Mouse (Mus musculus) retina, adult 2 months (tissue): Measurements from ENCODE around the gene Med15.
"Not testable (repeated sequence)": the region's sequence is repeated elsewhere in the genome, so short reads cannot be mapped to it uniquely, and the experiment has no call there.

Experiments
- DNase-seq: peaks from one replicate; pipeline ENCODE4 v3.0.0-alpha.2; 2012; ENCODE audit warnings: low read depth, low spot score

Med15 gene

DNA sequence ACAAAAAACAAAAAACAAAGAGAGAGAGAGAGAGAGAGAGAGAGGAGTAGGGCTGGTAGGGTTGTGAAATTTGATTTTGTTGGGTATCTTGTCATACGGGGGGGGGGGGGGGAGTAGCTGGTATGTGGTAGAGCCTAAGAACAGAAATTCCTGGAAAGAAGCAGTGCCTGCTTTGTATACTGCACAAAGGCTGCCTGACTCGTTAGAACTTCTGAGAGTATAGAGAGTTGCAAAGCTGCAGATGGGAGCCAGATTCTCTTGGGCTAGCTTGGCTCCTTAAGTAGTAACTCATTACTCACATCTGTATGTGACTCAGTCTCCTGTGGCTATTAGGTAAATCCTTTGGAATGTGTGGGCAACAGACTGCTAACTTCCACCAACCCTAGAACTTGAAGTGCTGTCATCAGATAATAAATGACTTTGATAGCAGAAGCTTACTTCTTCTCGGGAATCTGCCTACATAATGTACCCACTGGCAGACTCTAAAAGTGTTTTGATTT, at the start of gene Med15:
Med15 (minus strand) TSS at position 51 of the 500 bp plus-strand sequence.
- no peak for DNase-seq

DNA sequence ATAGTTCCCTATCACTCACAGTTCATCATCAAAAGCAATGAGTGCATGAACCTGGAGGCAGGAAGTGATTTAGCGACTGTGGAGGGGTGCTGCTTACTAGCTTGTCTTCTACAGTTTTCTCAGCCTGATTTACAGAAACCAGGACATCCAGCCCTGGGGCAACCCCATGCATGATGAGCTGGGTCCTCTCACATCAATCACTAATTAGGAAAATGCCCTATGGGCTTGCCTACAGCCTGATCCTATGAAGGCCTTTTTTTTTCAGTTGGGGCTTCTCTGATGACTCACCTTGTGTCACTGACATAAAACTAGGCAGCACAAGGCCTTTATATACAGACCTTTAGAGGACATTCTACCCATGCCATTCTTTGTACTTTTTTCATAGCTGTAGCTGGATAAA, 47.0 kb upstream of the Med15 start:
- no peak for DNase-seq

DNA sequence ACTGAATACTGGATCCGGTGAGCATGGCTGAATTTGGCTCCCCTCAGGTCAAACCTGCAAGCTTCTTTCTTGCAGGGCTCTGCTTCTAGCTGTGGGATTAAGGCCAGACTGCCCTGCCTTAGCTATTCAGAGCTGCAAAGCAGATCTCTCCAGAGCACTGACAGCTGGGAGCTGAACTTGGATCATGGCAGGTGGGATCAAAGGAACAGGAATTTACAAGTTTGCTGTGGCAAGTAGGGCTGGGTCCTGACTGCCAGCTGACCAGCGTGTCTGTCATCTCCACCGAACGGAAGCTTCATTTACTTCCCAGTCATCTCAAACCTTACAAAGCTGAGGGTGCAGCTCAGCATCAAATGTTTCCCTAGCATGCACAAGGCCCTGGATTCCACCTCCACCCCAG, 45.5 kb upstream of the Med15 start:
- no peak for DNase-seq

DNA sequence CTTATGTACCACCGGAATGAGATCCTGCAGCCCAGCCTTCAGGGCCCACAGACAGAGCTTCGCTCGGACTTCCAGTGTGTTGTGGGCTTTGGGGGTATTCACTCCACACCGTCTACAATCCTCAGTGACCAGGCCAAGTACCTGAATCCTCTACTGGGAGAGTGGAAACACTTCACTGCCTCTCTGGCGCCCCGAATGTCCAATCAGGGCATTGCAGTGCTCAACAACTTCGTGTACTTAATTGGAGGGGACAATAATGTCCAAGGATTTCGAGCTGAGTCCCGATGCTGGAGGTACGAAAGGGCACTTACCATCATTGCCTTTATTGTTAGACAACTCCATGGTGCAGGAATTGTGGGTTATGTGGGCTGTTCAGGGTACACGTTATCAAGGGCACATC, 44.1 kb upstream of the Med15 start:
- no peak for DNase-seq

DNA sequence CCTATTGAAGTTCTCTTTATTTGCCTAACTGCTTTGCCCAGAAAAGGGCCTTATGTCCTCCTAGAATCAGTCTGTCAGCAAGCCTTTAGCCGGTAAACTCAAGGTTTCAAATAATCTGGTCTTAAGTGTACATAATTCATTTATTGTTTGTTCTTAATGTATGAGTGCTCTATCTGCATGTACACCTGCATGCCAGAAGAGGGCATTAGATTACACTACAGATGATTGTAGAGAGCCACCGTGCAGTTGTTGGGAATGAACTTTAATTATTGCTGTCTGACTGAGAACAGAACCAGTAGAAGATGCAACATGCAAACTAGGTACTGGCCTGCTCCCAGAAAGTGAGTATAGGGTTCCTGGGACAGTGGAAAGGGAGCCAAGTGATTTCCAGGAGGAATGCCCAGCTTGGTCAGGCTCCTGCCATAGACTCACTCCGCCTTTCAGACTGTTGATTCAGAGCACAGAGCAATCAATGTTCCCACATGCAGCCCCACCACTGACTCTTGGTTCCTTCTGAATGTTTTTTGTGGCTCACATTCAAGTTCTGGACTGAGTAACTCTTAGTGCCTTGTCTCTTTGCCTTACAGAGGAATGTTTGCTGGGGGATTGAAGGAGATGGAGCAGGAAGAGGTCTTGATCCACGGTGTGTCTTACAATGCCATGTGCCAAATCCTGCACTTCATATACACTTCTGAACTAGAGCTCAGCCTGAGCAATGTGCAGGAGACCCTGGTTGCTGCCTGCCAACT, 38.6 kb upstream of the Med15 start:
- DNase-seq = no peak

DNA sequence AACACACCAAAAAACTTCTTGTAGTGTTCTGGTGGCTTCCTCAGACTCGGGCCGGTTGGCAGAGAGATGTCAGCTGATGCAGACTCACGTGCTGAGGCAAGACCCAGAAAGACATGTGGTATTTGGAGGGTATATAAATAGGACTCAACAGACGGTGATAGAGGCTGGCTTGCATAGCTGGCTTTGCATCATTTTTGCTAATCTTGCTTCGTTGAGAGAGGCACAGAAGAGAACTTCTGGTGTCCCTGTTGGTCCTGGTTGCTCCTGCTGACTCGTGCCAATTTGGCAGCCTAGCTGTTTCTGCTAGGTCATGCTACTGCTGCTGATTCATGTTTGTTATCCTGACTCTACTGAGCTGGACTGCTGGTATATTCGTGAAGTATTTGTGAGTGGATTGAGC, 36.1 kb upstream of the Med15 start:
- no peak for DNase-seq

DNA sequence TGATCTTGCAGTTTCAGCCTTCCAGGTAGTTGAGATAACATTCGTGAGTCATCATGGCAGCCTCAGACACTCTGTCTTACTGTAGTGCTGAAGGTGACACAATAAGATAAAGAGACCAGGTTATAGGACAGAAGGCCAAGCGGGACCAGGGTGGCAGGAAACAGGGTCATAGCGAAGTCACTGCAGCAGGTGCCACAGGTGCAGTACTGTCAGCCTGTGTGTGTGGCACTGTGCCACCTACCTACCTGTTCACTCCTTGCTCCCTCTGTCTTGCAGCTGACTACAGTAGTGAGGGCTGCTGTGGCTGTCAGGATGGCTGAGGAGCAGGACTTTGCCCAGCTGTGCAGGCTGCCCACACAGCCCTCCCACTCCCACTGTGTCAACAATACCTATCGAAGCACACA, 31.4 kb upstream of the Med15 start:
- no peak for DNase-seq

DNA sequence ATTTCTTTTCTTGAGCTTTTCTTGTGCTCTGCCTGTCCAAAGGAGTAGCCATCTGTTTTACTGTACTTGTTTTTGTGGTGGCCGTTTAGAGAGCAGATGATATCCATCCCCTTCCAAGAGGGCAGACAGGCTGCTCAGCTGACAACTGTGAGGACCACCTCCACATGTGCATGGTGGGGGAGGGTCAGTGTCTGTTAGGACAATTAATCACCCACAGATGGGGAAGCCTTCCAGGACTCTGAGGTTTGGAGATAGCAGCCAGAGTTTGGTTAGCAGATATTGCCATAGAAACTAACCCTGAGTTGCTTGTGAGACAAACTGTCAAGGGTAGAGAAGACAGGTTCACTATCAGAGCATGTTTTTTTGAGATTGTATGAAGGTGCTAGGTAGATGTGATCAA, 28.4 kb upstream of the Med15 start:
- DNase-seq = no peak

DNA sequence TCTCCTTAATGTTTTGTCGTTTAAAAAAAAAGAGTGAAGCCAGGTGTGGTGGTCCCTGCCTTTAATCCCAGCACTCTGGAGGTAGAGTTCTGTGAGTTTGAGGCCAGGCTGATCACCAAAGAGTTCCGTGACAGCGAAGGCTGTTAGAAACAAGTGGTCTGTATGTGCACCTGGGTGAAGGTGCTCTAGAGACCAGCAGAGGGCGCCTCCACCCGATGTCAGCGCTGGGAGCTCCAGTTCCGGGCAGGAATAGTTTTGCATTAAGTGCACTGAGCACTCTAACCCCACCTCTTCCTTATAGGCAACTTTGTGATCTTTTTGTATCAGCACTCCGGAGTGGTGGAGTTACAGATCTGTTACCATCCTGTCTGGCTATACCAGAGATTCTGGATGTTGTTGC, 28.0 kb upstream of the Med15 start:
- no peak for DNase-seq

DNA sequence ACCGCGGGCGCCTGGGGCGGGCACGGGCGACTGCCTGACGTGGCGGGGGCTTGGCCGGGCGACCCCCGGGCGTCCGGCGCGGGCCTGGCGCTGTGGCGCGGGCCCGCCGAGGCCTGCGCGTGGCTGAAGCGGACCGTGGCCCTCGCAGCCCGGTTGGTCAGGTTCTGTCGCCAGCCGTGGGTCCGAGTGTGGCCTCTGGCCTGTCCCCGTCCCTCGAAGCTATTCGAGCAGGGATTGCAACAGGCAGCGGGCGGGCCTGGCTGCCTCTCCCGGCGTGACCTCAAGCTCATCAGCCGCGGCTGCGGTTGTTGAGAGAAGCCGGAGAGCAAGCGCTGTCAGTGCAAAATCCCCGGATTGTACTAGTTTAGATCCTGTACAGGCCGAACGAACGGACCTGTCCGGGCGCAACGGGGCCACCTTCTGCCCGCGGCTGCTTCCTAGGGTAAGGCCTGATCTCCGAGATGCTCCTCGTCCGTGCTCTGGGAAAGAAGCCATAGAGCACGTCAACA, 27.2 kb upstream of the Med15 start:
- DNase-seq = no peak

DNA sequence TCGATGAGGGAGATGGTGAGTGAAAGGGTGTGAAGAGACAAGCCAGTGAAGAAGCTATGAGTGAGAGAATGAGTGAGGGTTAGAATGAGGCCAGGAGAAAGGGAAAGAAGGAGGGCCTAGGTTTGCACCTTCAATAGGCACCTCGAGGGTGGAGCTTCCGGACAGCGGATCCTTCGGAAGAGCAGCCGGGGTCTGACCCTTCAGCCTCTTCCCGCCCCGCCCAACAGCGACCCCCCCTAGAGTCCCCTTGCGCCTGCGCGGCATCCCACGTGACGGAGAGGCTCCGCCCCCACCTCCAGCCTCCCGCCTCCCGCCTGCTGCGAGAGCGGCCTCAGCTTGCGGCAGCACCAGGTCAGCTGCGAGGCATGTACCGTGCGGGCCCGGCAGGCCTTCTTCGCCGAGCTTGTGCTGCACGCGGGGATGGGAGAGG, 26.7 kb upstream of the Med15 start, which contains the start of gene Klhl22:
Klhl22 (plus strand) TSS at position 275 of the 430 bp plus-strand sequence.
- DNase-seq = peak; percentile 75

DNA sequence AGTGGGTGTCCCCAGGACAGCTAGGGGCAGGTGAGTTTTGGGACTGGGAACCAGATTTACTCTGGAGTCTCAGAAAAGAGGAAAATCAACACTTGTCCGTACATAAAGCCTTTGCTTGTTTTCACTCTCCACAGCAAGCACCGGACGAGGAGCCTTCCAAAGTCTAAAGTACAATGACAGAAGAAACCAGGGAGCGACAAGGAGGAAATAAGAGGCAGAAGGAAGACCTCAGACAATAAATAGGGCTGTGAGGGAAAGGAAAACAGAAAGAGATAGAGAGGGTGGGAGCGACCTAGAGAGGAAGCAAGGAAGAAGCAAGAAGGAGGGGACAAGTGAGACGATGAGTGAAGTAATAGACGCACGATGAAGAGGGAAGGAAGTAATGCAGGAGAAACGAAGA, 26.2 kb upstream of the Med15 start:
- DNase-seq = no peak

DNA sequence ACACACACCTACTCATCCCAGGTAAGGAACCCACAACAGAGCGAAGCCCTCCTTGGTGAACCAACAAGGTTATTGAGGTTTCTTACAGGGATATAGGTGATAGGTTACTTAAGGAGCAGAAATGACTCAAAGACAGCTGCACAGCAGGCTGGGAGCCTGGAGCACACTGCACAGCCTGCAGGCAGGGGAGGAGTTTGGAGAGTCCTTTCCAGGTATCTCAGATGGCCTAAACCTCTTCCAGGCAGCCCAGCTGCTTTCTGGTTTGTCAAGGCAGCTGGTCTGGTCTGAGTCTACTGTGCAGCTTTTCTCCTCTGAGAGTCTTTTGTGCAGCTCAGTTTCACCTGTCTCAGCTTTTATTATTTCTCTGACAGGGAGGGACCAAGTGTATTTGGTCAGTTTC, 25.1 kb upstream of the Med15 start:
- no peak for DNase-seq

DNA sequence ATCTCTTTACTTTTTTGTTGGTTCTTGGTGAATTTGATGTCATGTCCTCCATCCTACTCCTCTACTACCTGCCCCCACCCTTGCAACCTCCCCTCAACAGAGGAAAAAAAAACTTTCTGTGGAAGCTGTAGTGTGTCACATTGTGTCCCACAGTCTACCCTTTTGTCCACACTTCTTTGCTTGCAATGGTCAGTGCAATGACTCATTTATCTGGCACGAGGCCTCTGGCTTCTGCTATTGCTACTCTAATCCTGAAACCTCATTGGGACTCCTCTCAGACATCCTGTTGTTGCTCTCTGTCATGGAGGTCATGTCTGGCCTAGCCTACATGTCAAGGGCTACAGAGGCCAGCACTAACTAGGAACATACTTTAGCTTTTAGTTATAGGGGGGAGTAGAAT, 21.0 kb upstream of the Med15 start:
- no peak for DNase-seq

DNA sequence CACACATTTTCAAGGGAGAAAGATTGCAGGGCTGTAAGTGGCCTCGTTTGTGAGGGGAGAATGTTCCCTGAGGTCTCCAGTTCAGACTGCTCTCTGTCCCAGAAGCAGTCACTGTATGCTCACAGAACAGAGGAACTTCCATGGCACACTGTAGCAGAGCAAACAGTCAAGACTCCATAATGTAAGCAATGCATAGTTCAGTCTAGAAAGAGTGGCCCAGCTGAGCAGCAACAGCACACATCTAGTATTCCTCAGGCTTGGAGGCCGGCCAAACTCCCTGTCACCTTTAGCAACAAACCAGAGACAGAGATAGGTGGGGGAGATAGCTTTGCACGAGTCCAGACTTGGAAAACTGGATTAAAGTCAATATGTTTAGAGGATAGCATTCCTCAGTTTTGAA, 20.3 kb upstream of the Med15 start:
- DNase-seq = no peak

DNA sequence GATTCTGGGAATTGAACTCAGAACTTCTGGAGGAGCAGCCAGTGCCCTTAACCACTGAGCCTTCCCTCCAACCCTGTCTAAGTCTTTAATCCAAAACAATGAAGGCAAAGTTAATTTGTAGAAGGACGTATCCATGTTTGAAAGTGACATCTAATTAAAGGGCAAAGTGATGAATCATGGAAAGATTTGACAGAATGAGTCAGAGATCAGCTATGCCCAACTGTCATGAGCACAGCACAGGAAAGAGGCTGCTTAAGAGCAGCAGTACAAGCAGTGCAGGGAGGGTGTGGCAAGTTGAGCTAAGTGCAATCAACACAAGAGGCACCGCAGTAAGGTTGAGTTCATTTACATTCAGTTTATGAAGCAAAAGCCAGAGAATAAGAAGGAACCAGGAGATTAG, 12.4 kb upstream of the Med15 start:
- no peak for DNase-seq

DNA sequence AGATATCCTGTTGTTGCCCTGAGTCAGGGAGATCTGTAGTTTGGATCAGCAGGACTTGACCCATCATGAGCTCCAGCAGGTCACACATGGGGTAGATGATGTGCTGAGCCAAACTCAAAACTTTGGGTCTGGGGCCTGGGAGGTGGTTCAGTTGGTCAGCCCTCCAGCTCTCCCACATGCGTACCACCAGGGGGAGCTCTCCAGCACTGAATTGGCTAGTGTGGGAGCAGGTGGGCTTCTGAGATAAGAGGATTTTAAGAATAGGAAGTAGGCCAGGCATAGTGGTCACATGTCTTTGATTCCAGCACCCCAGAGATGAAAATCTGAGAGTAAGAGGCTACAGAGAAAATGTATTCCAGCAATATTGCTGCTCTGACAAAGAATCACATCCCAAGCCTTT, 11.8 kb upstream of the Med15 start:
- no peak for DNase-seq

DNA sequence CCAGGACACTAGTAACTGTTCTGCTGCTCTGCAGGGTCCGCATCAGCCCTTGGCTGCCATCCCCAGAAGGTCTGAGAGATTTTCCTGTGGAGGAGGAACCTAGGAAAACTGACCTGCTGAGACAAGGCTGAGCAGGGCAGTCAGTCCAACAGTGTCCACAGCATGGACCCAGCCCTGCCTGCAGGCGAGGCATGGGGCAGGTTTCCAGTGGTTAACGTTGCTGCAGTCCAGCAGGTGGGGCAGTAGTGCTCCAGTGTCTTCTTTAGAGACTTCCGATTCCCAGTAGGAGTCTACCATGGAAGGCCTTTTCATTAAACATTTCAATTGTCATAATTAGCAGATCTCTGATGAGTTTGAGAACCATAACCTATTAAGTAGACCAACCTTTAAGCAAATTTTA, 10.6 kb upstream of the Med15 start:
- no peak for DNase-seq

DNA sequence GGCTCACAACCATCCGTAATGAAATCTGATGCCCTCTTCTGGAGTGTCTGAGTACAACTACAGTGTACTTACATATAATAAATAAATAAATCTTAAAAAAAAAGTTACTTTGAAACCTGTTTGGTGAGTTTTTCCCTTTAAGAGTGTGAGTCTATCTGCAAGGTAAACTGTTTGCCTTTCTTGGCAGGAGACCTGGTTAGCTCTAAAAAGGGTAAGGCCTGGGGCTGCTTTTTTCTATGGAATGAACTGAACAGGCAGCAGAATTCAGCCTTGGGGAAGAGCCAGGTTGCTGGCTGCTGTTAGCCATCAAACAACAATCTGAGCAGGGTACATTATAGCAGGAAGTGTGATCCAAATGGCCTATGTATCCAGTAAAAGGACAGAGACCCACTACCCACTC, 10.1 kb upstream of the Med15 start:
- no peak for DNase-seq

DNA sequence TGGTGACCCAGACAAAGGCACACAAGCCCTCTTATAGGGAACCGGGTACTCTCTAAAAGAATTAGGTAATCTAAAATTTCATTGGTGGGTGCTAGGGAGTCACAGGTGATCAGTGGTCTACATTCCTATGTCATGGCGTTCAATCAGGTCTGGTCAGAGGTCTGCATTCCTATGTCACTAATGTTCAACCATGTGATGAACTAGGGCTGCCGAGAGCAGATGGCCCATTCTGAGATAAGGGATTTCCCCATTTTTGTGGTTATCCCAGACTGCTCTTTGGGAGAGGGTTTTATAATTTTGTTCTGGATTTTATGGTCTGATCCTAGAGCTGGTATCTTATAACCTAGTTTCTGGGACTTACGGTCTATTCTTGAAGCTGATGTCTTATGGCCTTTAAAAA, 7.4 kb upstream of the Med15 start:
- no peak for DNase-seq

DNA sequence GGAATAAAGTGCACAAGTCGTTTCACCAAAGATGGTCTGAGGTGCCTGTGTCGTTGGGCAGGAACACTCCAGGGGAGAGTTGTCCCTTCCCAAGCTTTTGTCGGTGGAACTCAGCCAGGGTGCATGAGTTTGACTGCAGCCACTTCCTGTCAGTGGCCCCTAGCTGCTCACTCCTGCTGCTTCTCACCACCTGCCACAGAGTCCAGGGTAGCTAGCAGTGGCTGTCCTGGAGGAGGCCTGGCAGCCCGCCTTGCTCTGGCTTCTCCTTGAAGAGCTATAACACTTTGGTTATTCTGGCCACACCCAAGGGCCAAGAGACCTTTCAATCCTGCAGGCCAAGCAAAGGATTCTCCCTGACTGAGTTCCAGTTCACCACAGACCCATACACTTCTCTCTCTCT, 3.5 kb upstream of the Med15 start:
- no peak for DNase-seq

DNA sequence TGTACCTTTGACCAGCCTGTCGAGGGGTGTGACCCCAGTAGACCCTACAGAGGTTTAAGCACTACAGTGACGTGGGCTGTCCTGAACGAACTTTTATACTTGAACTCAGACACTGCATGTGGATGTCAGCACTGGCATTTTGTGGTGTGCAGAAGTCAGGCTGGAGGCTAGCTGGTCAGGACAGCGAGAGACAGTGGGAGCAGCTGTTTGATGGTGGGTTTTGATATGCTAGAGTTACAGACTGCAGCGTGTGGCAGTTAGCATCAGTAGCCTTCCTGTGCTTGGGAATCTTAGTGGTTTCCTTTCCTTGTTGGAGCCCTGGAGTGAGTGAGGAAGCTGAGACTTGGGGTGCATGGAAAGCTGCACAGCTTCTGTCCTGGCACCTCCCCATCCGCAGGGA, 2.2 kb upstream of the Med15 start:
- not testable (repeated sequence) for DNase-seq

DNA sequence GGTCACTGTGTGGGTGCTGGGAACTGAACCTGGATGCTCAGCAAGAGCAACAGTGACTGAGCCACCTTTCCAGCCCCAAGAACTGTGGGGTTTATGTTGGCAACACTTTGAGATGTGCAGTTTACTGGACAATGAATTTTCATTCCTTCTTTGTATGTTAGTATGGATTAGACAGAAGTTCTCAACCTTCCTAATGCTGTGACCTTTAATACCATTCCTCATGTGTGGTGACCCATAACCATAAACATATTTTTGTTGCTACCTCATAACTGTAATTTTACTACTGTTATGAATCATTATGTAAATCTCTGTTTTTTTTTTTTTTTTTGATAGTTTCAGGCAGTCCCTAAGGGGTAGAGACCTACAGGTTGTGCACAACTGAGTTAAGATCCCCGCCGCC, 955 bp upstream of the Med15 start:
- DNase-seq = no peak

DNA sequence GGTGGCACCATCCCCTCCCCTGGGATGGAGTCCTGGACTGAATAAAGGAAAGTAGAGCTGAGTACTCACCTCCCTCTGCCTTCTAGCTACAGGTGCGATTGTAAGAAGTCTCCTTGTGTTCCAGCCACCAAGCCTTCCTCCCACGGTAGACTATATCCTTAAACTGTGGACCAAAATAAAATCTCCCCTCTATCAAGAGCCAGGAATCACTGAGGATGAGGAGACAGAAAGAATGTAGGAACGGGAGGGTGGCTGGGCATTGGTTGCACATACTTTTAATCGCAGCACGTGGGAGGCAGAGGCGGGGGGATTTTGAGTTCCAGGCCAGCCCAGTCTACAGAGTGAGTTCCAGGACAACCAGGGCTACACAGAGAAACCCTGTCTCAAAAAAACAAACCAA, 260 bp downstream of the Med15 start:
- no peak for DNase-seq
